Mouse (Mus musculus): ENCODE results near the gene Tbc1d13.
"Not testable (repeated sequence)": the region's sequence is repeated elsewhere in the genome, so short reads cannot be mapped to it uniquely, and the experiment has no call there.

The Tbc1d13 gene

DNA sequence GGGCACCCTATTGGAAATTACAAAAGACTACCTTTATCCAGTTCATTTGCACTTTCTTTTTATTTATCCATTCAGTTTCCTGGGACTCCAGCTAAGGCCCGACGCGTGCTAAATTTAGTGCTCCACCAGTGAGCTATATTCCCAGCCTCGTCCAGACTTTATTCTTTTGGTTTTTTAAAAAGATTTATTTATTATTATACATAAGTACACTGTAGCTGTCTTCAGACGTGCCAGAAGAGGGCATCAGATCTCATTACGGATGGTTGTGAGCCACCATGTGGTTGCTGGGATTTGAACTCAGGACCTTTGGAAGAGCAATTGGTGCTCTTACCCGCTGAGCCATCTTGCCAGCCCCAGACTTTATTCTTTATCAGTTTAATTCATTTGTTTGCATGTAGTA is 45.2 kb downstream of the Tbc1d13 start:
- DNase-seq (ENCODE audit: low spot score), result not testable (repeated sequence)

DNA sequence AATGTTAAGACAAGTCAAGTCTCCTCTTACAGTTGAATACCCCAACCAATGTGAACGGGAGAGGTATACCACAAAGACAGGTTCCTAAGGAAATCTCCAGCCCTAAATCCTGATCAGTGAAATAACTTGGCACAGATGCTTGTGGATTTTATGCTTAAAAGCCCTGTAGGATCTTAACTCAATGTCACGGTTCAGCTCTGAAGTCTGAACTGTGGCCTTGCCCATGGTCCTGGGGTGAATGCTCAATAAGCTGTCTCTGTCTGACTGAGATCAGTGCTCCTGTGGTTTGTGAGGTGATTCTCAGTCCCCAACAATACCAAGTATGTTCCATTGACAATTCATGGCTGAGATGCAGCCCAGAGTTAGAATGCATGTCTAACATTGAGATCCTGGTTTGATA is 48.9 kb downstream of the Tbc1d13 start:
- DNase-seq (ENCODE audit: low spot score), result no peak

- DNase-seq (ENCODE audit: low spot score), result no peak
These were observed 50.2 kb downstream of the Tbc1d13 start for GRCm38 (mm10) chr2:30183721-30184120.

- DNase-seq (ENCODE audit: low spot score), result no peak
These were observed 51.7 kb downstream of the Tbc1d13 start for GRCm38 (mm10) chr2:30185276-30185675.

GRCm38 (mm10) chr2:30185681-30186080 is 52.1 kb downstream of the Tbc1d13 start:
- no peak for DNase-seq (ENCODE audit: low spot score)

DNA sequence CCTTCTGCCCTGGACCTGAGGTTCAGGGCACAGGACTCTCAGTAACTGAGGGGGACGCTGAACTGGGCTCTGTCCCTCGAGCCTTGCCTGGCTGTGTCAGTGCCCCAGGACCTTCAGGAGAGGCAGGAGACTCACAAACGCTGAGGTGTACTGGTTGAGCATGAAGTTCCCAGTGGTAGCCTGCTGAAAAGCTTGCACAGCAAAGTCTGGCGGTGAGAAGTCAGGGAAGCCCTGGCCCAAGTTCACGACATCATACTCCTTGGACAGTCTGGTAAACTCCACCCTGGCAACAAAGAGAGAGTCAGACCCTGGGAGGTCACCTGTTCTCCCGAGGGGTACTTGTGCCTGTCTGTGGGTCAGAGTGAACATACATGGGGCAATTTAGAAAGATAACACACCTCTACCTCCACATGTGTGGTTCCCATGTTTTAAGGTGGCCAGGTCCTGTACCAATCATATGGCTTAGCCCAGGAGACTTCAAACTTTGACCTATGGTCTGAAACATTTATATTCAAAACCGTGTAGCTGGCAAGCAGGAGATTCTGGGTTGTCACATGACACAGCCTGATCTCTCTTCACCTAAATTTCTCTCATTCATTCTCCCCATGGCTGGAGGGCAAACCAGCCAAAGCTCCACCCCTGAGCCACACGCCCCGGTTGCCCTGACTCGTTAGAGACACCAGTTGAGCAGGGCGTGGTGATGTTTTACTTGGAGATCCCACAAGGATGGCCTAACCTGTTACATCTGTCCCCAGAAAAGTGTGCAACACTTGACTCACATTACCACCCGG is 58.4 kb downstream of the Tbc1d13 start:
- DNase-seq (ENCODE audit: low spot score), result no peak

- DNase-seq (ENCODE audit: low spot score), result no peak
These were observed 61.1 kb downstream of the Tbc1d13 start for GRCm38 (mm10) chr2:30194656-30195055.

DNA sequence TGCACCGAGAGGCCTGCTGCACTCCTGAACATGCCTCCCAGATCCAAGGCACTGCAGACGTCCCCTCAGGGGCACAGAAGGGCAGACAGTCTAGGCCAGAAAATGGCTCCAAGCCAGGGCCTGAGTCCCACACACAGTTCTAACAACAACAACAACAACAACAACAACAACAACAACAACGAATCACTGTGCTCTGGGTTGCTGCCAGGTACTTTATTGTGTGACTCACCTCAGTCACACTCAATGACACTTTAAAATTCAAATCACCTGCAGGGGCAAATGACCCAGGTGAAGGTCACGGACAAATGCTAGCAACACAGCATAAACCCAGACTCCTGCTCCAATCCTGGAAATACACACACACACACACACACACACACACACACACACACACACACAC is 64.5 kb downstream of the Tbc1d13 start:
- DNase-seq (ENCODE audit: low spot score), result no peak

DNA sequence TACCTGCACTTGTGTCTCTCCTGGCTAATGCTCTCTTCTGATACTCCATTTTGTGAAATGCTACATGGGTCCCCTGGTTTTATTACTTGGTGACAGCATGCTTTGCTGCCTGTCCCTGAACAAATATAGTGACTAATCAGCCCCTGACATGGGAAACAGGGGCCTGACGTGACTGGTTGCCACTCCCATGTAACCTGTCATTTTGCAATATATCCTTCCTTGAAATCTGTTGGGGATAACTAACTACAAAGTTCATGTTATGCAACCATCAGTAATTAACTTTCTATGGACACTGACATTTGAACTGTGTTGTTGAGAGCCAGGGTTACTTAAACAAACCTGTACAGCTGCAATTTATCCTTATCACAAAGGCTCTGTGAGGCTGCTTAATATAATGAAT is 66.4 kb downstream of the Tbc1d13 start:
- no peak for DNase-seq (ENCODE audit: low spot score)

- DNase-seq (ENCODE audit: low spot score), result no peak
These were observed 66.9 kb downstream of the Tbc1d13 start for GRCm38 (mm10) chr2:30200388-30200925.

Data from retina, embryonic 14.5 days (tissue).